Mouse (Mus musculus) cerebellum, postnatal 10 days (tissue): ENCODE results near the gene Smarcc1.

ENCODE experiments used
- DNase-seq, 2 experiments: peaks; one replicate each; pipeline ENCODE4 v3.0.0; 2021; ENCODE audit warnings: mixed read lengths in 2 of 2

Smarcc1 gene

GRCm38 (mm10) chr9:110243221-110243833 is 125.8 kb downstream of the Smarcc1 start, which contains the start of gene Cspg5:
Gene Cspg5, plus strand, starts transcription at chr9:110243783.
- DNase-seq = no peak

- no peak for DNase-seq
Observed at GRCm38 (mm10) chr9:110244567-110244888, 127.0 kb downstream of the Smarcc1 start.

DNA sequence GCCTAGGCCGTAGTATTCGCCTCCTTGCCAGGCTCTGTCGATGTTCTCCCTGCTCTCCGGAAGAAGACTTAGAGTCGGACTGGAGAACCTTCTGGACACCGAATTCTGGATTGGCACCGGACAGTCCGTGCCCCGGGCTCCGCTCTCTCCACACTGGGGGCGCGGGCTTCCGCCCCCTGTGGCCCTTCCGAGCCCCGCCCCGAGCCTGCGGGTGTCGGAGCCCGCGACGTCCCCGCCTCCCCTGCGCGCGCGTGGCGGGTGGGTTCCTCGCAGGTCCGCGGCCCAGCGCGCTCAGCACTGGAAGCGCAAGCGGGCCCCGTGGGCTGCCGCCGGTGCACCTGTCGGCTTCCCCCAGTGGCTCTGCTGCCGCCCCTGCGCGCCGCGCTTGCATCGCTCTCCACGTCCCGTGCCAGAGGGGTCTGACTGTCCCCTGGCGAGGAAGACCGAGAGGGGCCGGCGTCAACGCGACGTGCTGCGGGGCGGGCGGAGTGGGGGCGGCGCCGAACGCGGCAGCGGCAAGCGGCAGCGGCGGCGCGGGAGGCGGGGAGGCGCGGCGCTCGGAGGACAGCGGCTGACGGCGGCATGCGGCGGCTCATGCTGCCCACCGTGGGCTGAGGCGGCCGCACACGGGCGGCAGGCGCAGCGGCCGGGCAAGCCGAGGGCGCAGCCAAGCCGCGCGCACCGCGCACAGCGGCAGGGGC is 127.5 kb downstream of the Smarcc1 start:
- peak; percentile 77 for DNase-seq

- DNase-seq = peak; percentile 82 to 83
Observed at GRCm38 (mm10) chr9:110245590-110246320, 128.2 kb downstream of the Smarcc1 start.

- DNase-seq = peak in 1 of 2 experiments; percentile 76
Observed at GRCm38 (mm10) chr9:110246321-110246640, 128.8 kb downstream of the Smarcc1 start.

DNA sequence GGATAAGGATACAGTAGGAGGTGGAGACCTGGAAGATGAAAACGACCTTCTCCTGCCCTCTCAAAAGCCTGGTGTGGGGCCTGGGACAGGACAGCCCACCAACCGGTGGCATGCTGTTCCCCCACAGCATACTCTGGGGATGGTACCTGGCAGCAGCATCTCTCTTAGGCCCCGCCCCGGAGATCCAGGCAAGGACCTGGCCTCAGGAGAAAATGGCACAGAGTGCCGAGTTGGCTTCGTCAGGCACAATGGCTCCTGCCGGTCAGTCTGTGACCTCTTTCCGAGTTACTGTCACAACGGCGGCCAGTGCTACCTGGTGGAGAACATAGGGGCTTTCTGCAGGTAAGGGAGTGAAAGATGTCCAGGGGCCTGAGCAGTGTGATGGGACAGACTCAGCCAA is 129.5 kb downstream of the Smarcc1 start:
- peak in 1 of 2 experiments; percentile 26 for DNase-seq

DNA sequence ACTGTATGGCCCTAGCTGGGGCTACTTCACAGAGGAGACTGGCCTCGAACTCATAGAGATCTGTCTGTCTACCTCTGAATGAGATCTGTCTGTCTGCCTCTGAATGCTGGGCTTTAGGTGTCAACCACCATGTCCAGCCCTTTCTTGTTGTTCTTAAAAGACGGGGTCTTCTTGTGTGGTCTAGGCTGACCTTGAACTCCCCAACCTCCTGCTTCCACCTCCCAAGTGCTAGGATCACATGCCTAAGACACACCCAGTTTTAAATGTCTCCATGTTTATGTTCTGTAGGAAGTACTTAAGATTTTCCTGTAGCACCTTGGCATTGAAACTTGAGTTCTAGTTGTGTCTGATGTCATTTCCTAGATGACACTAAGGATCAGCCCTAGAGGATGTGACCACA is 131.4 kb downstream of the Smarcc1 start:
- DNase-seq = no peak

- DNase-seq = peak; percentile 53 to 57
Observed at GRCm38 (mm10) chr9:110249823-110250543, 132.5 kb downstream of the Smarcc1 start.

- DNase-seq = peak; percentile 37 to 46
Observed at GRCm38 (mm10) chr9:110250776-110251175, 133.3 kb downstream of the Smarcc1 start.

GRCm38 (mm10) chr9:110255407-110256019 is 138.0 kb downstream of the Smarcc1 start:
- peak; percentile 51 to 55 for DNase-seq

GRCm38 (mm10) chr9:110258646-110259045 is 141.1 kb downstream of the Smarcc1 start:
- DNase-seq = peak; percentile 77 to 82

DNA sequence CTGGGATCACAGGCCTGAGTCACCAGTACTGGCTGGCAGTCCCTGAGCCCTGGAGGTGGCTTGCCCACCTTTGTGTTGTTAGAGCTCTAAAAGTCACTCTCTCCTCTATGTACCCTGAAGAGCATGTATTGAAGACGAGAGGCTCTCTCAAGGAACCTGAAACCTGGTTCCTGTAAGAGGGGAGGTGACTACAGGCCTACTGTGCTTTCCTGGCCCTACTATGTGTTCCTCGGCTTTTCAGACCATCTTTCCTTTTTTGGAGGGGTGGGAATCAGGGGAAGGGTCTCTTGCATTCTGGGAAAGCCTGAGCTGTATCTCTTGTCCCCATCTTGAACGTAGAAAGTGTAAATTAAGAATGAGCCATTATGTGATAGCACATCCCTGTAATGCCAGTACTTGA is 141.6 kb downstream of the Smarcc1 start:
- DNase-seq = no peak

DNA sequence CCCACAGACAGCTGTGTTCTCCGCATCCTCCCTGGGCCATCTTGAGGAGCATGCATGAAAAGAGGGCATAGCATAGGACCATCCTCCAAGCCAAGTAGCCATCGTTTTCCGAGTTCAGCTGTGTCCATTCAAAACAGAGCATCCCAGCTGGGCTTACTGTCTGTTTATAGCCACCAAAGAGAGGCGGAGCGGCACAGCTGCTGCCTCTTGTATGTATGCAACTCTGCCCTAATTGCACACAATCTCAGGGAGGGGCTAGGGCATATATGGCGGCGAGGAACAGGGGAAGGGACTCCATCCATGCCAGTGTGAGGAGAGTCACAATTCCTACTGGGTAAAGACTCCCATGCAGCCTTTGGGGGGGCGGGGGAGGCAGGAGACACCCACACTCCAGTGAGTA is 145.7 kb downstream of the Smarcc1 start:
- DNase-seq = no peak

GRCm38 (mm10) chr9:110264991-110265390 is 147.5 kb downstream of the Smarcc1 start:
- DNase-seq = no peak

DNA sequence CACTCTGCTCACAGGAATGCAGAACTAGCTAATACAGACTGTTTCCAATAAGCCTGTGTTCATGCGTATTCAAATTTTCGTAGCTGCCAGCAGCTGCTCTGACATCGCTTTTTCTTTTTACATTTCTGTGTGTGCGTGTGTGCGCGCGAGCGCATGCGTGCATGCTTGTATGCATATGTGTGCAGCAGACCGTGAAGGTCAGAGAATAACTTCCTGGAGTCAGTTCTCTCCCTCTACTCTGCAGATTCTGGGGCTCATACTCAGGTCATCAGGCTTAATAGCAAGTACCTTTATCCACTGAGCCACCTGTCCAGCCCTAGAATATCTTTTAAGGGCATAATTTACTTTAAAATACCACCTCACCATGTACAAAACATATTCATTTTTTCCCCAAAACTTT is 150.9 kb downstream of the Smarcc1 start:
- DNase-seq = no peak

DNA sequence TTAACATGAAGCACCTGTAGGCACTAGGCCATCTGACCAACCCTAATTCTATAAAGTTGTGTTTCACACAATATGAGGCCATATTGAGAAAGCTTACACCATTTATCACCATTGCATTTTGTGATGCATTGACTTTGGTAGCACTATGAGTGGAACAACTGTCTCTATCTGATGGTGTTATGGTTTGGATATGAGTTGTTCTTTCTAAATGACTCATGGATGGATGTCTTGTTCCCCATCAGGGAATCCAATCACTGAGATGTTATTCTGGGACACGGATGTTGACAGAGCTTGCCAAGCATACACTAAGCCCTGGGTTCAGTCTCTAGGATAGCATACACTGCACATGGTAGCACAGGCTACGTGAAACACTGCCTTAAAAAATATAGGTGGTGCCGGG is 154.8 kb downstream of the Smarcc1 start:
- no peak for DNase-seq

DNA sequence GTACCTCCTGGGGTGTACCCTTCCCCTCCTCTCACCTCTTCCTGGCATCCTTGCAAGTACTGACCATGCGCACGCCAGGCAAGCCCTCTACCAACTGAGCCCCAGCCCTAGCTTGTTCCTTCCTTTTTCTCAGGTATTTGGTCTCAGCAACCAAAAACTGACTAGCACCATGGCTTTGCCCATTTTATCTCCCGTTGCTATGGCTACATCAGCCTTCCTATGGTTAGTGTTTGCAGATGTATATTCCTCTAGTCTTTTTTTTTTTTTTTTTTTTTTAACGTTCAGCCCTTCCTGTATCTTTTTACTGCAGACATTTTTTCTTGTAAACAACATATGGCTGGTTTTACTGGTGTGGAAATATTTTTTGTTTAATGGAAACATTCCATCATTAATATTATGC is 156.0 kb downstream of the Smarcc1 start:
- no peak for DNase-seq

DNA sequence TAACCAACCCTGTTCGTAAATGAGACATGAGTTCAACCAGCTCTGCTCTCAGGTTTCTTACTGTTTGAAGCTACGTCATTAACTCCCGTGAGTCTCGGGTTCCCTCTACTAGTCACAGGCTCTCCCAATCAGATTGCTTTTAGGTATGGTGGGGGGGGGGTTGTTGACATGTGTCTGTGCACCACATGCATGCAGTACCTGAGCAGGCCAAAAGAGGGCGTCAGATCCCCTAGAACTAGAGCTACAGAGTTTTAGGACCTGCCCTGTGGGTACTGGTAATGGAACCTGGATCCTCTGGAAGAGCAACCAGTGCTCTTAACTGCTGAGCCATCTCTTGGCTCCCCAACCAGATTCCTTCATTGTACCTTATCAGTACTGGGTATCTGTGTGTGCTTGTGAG is 158.4 kb downstream of the Smarcc1 start:
- DNase-seq = no peak

DNA sequence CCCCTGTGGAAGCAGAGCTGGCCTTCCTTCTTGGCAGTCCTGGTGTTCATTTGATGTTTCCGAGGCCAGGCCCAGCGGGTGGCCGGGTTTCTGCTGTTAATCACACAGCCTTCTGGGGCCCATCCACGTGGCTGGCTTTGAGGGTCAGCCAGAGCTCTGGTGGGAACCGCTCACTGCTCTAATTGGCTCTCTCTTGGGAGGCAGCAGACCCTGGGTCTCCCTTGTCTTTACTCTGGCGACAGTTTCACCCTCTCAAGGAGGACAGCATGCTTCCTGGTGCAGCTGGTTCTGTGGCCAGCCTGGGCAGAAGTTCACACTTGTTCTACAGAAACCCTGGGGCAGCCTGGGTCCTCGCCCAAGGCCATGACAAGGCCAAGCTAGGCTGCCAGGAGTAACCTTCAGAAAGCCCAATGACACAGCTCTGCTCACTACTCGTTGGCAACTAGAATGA is 159.9 kb downstream of the Smarcc1 start:
- DNase-seq = peak; percentile 50 to 70

DNA sequence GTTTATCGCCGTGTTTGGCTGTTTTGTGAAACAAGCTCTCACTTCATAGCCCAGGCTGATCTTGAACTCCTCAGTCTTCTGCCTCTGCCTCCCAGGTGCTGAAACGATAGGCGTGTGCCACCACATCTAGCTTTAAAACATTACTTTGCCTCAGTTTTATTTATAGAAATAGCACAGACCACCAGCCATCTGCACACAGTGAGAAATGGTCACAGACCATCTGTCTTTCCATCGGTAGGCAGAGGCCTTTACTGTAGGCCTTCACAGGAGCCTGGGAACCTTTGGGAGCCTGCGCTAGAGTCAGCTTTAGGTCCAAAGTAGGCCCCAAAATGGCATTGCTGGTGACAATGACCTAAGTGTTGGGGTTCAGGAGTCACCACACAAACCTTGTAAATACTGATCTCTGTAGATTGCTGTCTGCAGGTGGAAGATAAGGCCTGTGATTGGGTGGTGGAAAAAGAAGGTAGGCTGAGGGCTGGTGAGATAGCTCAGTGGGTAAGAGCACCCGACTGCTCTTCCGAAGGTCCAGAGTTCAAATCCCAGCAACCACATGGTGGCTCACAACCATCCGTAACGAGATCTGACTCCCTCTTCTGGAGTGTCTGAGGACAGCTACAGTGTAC is 166.7 kb downstream of the Smarcc1 start:
- DNase-seq = peak in 1 of 2 experiments; percentile 47

GRCm38 (mm10) chr9:110287321-110287924 is 169.9 kb downstream of the Smarcc1 start:
- peak; percentile 87 for DNase-seq
